Mouse (Mus musculus): ENCODE results near the gene Klhl26. TPM values are rescaled to one million over a fixed set of nuclear protein-coding genes. Genes with fewer than 3 reads are reported as not detected.
A peak's percentile ranks its signal among the peaks of the same experiment; 100 is the strongest.
"Not testable (repeated sequence)": the region's sequence is repeated elsewhere in the genome, so short reads cannot be mapped to it uniquely, and the experiment has no call there.

Gene Klhl26
- 31.0 and 31.4 TPM in 2 replicates for polyA plus RNA-seq (2015; fragmentation: Nextera tagmentation; extraction: Ambion mirVana)

- Histone ChIP-seq H3K4me1 (peaks cover 26% of the 10 kb centered on the region), H3K27me3 (replicated peaks) (peaks cover 16% of the 10 kb centered on the region), H3K4me2 (peak within 1 kb of the TSS; percentile 81), H3K36me3 (replicated peaks) (no peaks in the 10 kb centered on the region), H3K27ac (peak within 1 kb of the TSS; percentile 69), H3K4me3 (peak within 1 kb of the TSS; percentile 79), H3K9me3 (no peaks in the 10 kb centered on the region), H3K9ac (peak within 1 kb of the TSS; percentile 88)
- peak; percentile 90 for ATAC-seq (replicated peaks)
- under 1% methylated on average over 53 of the region's 53 CpGs for WGBS
These were observed at the start of gene Klhl26 for GRCm38 (mm10) chr8:70476333-70477268. Gene Klhl26, minus strand, starts transcription at chr8:70476968.

GRCm38 (mm10) chr8:70522592-70523403 is 46.0 kb upstream of the Klhl26 start:
- Histone ChIP-seq H3K36me3 (replicated peaks) (no peaks in the 10 kb centered on the region), H3K9me3 (no peaks in the 10 kb centered on the region), H3K4me2 (peak overlapping the region; percentile 72), H3K9ac (peak overlapping the region; percentile 68), H3K4me3 (peak overlapping the region; percentile 64), H3K27ac (peak overlapping the region; percentile 79), H3K27me3 (replicated peaks) (no peaks in the 10 kb centered on the region), H3K4me1 (peaks cover 26% of the 10 kb centered on the region)
- peak; percentile 85 for ATAC-seq (replicated peaks)
- 1% methylated on average over 49 of the region's 51 CpGs for WGBS

- no peak for ATAC-seq (replicated peaks)
- 68% methylated on average over 2 of the region's 2 CpGs for WGBS
- no peaks in the 10 kb centered on the region for H3K27me3 ChIP-seq (replicated peaks)
- no peak overlapping the region for H3K4me2 ChIP-seq
- no peak overlapping the region for H3K9ac ChIP-seq
- H3K27ac ChIP-seq: no peak overlapping the region
- H3K4me1 ChIP-seq: peaks cover 15% of the 10 kb centered on the region
- H3K9me3 ChIP-seq: no peaks in the 10 kb centered on the region
- H3K36me3 ChIP-seq (replicated peaks): no peaks in the 10 kb centered on the region
- H3K4me3 ChIP-seq: no peak overlapping the region
These were observed 42.8 kb upstream of the Klhl26 start for GRCm38 (mm10) chr8:70519606-70520005.

- Histone ChIP-seq H3K9me3 (no peaks in the 10 kb centered on the region), H3K4me2 (no peak overlapping the region), H3K4me1 (peaks cover 15% of the 10 kb centered on the region), H3K36me3 (replicated peaks) (no peaks in the 10 kb centered on the region), H3K27ac (no peak overlapping the region), H3K4me3 (no peak overlapping the region), H3K27me3 (replicated peaks) (no peaks in the 10 kb centered on the region), H3K9ac (no peak overlapping the region)
- no peak for ATAC-seq (replicated peaks)
- 95% methylated on average over 6 of the region's 6 CpGs for WGBS
These were observed 42.3 kb upstream of the Klhl26 start for GRCm38 (mm10) chr8:70519043-70519442.

- no peaks in the 10 kb centered on the region for H3K36me3 ChIP-seq (replicated peaks)
- ATAC-seq (replicated peaks): no peak
- peaks cover 9% of the 10 kb centered on the region for H3K4me1 ChIP-seq
- H3K27me3 ChIP-seq (replicated peaks): no peaks in the 10 kb centered on the region
- no peak overlapping the region for H3K4me2 ChIP-seq
- H3K9ac ChIP-seq: no peak overlapping the region
- no peak overlapping the region for H3K4me3 ChIP-seq
- WGBS: 70% methylated on average over 10 of the region's 10 CpGs
- no peaks in the 10 kb centered on the region for H3K9me3 ChIP-seq
- no peak overlapping the region for H3K27ac ChIP-seq
These were observed 41.3 kb upstream of the Klhl26 start for GRCm38 (mm10) chr8:70517940-70518643.

- Histone ChIP-seq H3K4me1 (peaks cover 20% of the 10 kb centered on the region), H3K27me3 (replicated peaks) (no peaks in the 10 kb centered on the region), H3K9ac (no peak overlapping the region), H3K4me2 (no peak overlapping the region), H3K36me3 (replicated peaks) (no peaks in the 10 kb centered on the region), H3K27ac (no peak overlapping the region), H3K4me3 (no peak overlapping the region), H3K9me3 (no peaks in the 10 kb centered on the region)
- 83% methylated on average over 2 of the region's 2 CpGs for WGBS
- ATAC-seq (replicated peaks): no peak
These were observed 36.7 kb upstream of the Klhl26 start for GRCm38 (mm10) chr8:70513441-70513840.

- peaks cover 22% of the 10 kb centered on the region for H3K4me1 ChIP-seq
- WGBS: 90% methylated on average over 11 of the region's 11 CpGs
- no peak overlapping the region for H3K4me3 ChIP-seq
- no peak overlapping the region for H3K9ac ChIP-seq
- H3K36me3 ChIP-seq (replicated peaks): peaks cover 7% of the 10 kb centered on the region; the same call in 1 of the 2 replicates
- H3K4me2 ChIP-seq: no peak overlapping the region
- H3K27ac ChIP-seq: no peak overlapping the region
- H3K27me3 ChIP-seq (replicated peaks): no peaks in the 10 kb centered on the region
- no peak for ATAC-seq (replicated peaks)
- H3K9me3 ChIP-seq: no peaks in the 10 kb centered on the region
These were observed 35.6 kb upstream of the Klhl26 start for GRCm38 (mm10) chr8:70512253-70512903.

GRCm38 (mm10) chr8:70511770-70512169 is 35.0 kb upstream of the Klhl26 start:
- Histone ChIP-seq H3K9me3 (no peaks in the 10 kb centered on the region), H3K4me2 (no peak overlapping the region), H3K4me3 (no peak overlapping the region), H3K9ac (no peak overlapping the region), H3K27ac (no peak overlapping the region), H3K27me3 (replicated peaks) (no peaks in the 10 kb centered on the region), H3K36me3 (replicated peaks) (peaks cover 8% of the 10 kb centered on the region; the same call in 1 of the 2 replicates), H3K4me1 (peaks cover 25% of the 10 kb centered on the region)
- WGBS: 92% methylated on average over 2 of the region's 2 CpGs
- no peak for ATAC-seq (replicated peaks)

GRCm38 (mm10) chr8:70511174-70511573 is 34.4 kb upstream of the Klhl26 start:
- H3K36me3 ChIP-seq (replicated peaks); ATAC-seq (replicated peaks); H3K27me3 ChIP-seq (replicated peaks); H3K9ac ChIP-seq; H3K9me3 ChIP-seq: not testable (repeated sequence)
- Histone ChIP-seq H3K4me1 (peaks cover 27% of the 10 kb centered on the region), H3K4me3 (peak overlapping the region; percentile 88), H3K27ac (peak overlapping the region; percentile 97), H3K4me2 (peak overlapping the region; percentile 95)
- WGBS: 91% methylated on average over 6 of the region's 6 CpGs

GRCm38 (mm10) chr8:70510228-70510915 is 33.6 kb upstream of the Klhl26 start, which contains the start of gene Uba52:
Gene Uba52, minus strand, starts transcription at chr8:70510801.
- Histone ChIP-seq H3K9ac (peak within 1 kb of the TSS; percentile 88), H3K27ac (peak within 1 kb of the TSS; percentile 97), H3K27me3 (replicated peaks) (no peaks in the 10 kb centered on the region), H3K9me3 (no peaks in the 10 kb centered on the region), H3K4me3 (peak within 1 kb of the TSS; percentile 88), H3K4me2 (peak within 1 kb of the TSS; percentile 95), H3K36me3 (replicated peaks) (peaks cover 8% of the 10 kb centered on the region; the same call in 1 of the 2 replicates), H3K4me1 (peaks cover 33% of the 10 kb centered on the region)
- ATAC-seq (replicated peaks): peak; percentile 86
- 1% methylated on average over 74 of the region's 74 CpGs for whole genome bisulfite sequencing
